Mouse (Mus musculus) thymus, adult 2 months (tissue): Measurements from ENCODE around the gene Smg6.

Experiments
- CTCF ChIP-seq: fragments of 200-500 bp; IDR thresholded peaks from 2 replicates; pipeline ENCODE4 v1.5.1; 2012; ENCODE audit warnings: mild to moderate bottlenecking, control low read depth, low read length, moderate library complexity, borderline replicate concordance; ENCODE audit not compliant: control insufficient read depth, poor library complexity, insufficient read depth; ENCODE audit errors: extremely low read depth
- POLR2A ChIP-seq: fragments of 200-500 bp; IDR thresholded peaks from 2 replicates; pipeline ENCODE4 v1.6.1; 2012; ENCODE audit warnings: mild to moderate bottlenecking, low read length, control low read depth, moderate library complexity; ENCODE audit not compliant: control insufficient read depth, poor library complexity, insufficient read depth; ENCODE audit errors: extremely low read depth

DNA sequence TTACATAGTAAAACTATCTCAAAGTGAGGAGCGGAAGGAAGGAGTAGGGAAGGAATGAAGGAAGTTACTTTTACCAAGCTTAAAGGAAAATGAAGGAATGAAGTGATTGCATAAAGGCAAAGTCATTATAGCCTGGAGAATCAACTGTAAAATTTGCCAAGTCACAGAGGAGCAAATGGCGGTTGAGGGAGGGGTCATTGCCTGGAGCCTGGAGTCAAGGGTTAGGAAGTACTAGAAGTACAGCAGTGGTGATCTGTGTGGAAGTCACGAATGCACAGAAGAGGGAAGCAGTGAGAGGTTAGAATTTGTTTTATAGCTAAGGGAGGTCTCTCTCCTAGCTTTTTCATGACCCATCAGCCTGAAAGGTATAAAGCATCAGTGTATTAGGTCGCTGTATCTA lies 205.7 kb downstream of the Smg6 start:
- TF ChIP-seq CTCF: no peak
- TF ChIP-seq POLR2A: no peak
